Mouse (Mus musculus): ENCODE results near the gene Myzap.

Gene Myzap

DNA sequence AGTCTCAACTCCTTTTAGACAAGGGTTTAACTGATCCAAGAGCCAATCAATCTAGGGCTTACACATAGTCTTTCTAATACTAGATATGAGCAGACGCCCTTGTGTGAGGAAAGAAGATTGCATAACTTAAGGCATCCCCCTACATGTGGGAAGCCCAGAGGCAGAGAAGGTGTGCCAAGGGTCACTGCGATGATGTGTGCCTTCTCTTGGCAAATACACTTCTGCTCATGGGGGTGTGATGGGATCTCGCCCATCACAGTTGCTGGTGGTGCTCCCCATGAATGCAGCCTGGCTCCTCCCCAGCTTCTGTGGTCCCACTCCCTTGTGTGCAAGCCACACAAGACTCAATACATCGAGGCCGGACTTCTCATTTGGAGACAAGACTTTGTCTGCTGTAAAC is 47.3 kb downstream of the Myzap start:
- in situ Hi-C loops (cut with MboI, MseI) = loop anchor here (10.0 kb wide), 1 partner anchor 520 kb away; no protein-coding TSS in a partner anchor

DNA sequence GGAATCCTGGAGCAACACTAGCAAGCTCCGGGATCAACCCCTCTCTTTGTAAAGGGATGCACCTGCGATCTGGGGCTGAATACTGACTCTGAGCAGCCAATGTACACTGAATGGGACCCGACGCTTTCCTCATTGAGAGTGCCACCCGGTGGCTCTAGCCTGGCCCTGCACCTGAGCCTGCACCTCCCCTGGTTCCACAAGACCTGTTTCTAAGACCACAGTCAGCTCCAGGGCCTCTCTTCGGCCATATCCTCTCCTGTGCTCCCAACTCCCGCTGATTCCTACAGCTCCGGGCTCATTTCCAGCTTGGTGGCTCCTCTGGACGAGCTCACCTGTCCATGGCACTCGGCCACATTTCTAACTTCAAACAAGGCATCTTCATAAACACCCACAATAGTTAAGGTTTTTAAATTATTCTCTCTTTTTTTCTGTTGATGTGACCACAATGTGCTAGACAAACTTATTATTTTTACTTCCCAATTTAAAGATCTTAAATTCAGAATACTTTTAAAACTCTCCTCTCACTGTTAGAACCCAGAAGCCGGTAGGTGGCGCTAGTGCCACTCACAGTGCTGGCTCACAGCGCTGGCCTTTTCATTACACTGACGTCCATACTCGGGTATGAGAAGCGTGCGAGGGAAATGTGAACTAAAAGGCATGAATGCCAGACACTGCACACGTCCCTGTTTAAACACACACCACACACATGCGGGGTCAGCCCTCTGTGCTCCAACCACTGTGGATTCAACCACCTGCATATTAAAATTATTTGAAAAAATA is 48.5 kb downstream of the Myzap start:
- in situ Hi-C loops (cut with MboI, MseI) = loop anchor here (10.0 kb wide), 1 partner anchor 521 kb away; no protein-coding TSS in a partner anchor

DNA sequence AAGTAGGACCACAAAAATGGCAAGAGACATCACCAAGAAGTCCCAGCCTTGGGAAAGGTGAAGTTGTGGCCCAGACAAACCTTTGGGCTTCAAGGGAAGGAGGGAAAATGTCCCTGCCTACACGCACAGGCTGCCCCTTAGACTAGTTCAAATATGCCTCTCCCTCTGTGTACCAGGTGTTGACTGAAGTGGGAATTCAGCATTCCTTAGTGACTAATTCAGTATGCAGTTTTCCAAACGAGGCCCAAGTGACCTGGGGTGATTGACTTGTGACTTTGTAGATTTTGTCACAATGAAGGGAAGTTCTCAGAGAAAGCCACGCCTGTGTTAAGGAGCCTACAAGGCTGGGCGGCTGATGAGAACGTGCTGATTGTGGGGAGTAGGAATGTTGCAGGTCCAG is 49.9 kb downstream of the Myzap start:
- in situ Hi-C loops (cut with MboI, MseI) = loop anchor here (10.0 kb wide), 1 partner anchor 523 kb away; no protein-coding TSS in a partner anchor

DNA sequence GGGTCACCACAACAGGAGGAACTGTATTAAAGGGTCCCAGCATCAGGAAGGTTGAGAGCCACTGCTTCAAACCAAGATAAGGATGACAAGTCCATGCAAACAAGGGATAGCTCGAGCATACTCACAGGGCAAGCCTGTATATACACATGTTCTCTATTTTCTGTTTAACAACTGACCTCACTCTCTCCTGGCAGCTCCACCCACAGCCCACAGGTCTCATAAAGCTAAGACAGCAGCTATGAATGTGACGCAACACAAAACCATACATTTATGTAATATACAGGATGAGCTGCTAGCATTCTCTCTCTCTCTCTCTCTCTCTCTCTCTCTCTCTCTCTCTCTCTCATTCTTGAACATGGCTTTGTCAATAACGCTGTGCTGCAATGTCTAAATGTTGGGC is 51.4 kb downstream of the Myzap start:
- in situ Hi-C loops (cut with MboI, MseI) = loop anchor here (10.0 kb wide), 1 partner anchor 524 kb away; no protein-coding TSS in a partner anchor

DNA sequence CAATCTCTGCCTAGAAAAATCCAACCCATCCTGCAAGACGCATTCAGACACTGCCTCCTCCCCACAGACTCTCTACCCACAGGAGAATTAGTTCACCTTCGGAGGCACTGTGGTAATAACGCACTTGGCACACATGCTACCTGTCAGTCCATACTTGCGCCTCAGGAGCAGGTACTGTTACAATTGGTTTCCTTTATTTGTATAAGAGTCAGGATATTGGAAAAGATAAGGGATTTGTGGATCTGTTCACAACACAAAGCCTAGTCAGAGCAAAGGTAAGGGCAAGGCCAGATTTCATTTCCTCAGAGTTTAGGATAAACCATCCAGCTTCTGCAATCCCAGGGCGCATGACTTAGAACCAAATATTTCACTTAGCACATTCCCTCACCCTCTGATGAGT is 56.4 kb downstream of the Myzap start:
- in situ Hi-C loops (cut with MboI, MseI) = loop anchor here (5.0 kb wide), 1 partner anchor 82 kb away; no protein-coding TSS in a partner anchor

DNA sequence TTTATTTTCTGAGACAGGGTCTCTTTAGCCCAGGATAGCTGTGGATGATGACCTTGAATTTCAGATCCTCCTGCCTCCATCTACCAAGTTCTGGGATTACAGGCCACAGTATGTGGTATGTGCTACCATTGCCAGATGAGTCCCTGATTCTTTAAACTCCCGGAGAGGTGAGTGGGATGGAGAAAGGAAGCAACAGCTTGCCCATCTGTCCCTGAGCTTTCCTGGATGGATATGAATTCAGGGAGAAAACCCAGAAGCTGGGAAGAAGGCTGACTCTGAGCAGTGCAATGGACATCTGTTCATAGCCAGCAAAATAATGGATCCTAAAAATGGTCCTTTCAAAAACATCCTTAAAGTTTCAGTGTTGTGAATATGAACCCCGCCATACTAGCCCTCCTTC is 57.1 kb downstream of the Myzap start:
- in situ Hi-C loops (cut with MboI, MseI) = loop anchor here (5.0 kb wide), 1 partner anchor 82 kb away; no protein-coding TSS in a partner anchor

DNA sequence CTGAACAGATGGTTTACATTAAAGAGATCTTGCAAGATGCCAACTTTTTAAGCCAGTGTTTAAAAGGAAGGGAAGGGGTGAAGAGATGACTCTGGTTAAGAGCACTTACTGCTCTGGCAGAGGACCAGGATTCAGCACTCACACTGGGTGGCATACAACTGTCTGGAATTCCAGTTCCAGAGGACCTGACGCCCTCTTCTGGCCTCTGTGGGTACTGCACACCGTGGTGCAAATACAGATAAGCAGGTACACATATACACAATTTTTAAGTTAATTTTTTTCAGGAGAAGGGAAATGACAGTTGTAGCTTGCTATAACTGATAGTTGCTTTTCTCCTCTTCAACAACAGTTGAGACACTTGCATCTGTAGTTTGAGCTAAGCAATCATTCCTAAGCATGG is 62.2 kb downstream of the Myzap start:
- in situ Hi-C loops (cut with MboI, MseI) = no loop called here

DNA sequence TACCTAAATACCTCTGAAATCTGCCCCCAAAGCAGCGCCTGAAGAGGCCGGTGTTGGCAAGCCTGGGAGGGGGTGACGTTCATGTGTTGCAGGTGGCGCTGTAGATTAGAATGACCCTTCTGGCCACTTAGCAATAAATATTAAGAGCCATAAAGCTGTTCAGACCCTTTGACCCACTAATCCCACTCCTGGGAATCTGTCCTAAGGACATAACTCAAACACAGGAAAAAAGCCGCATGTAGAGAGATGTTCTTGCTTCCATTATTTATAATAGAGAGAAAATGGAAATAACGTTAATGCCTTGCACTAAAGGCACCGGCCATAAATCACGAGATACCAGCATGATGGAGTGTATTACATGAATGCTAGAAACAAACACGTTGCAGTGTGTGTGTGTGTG is 64.7 kb downstream of the Myzap start:
- in situ Hi-C loops (cut with MboI, MseI) = no loop called here

DNA sequence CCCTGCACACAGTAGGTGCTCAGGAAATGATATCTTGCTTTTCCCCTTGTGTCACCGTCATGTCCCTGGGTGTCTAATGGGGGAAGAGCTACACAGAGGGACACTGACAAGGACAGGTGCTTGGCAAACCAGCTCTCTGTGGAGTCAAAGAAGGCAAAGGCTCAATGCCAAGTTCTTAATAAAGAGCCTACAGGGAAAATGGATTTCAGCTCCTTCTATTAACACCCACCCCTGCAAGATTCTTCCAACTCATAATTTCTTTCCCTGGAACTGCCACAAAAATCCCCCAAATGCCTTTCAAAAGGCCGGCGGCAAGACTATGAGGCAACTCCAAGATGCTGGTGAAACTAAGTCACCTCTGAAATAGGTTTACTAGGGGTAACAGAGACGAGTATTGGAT is 68.3 kb downstream of the Myzap start:
- in situ Hi-C loops (cut with MboI, MseI) = no loop called here

DNA sequence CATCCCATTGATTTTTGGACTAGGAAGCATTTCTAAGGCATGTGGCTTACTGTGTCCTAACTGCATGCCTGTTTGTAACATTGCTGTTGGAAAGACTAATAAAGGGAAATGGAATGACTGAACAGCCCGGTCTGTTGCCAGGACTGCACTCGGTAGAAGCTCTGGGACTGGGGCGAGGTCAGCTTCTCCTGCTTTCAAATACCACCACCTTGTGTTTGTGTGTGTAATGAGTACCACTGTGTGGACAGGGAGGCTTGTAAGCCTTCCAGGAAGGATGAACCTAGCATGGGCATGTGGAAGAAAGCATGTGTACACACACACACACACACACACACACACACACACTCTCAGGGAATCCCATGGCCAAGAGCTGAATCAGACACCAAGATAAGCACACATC is 72.3 kb downstream of the Myzap start:
- in situ Hi-C loops (cut with MboI, MseI) = no loop called here

DNA sequence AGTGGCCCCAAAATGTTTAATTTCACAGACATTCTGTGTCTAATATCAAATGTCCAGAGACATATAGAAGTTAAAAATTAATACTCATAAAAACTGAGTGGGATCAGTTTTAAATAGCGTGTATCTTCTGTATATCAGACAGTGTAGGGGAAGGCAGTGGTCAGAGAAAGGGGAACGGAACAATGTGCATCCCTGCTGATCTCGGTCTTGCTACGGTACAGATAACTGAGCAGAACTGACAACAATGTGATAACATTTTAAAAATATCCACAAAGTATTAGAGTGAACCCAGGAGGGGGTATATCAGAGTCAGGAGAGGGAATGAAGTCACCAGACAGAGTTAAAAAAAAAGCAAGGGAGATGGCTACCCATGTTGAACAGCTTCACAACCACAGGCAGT is 74.7 kb downstream of the Myzap start:
- in situ Hi-C loops (cut with MboI, MseI) = no loop called here

DNA sequence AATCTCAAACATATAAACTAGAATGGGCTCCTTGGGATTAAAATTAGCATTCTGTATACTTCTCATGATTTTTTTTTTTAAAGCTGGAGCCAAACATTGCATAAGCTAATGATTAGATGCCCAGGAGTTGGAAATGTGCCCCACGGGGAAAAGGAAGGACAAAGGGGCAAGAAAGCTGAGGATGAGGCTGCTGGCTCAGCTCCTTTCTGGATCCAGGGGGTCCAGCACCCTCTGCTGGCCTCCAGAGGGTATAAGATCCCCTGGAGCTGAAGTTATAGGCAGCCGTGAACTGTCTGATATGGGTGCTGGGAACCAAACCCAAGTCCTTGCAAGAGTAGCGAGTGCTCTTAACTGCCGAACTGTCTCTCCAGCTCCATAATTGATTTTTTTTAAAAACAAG is 76.3 kb downstream of the Myzap start:
- in situ Hi-C loops (cut with MboI, MseI) = no loop called here

DNA sequence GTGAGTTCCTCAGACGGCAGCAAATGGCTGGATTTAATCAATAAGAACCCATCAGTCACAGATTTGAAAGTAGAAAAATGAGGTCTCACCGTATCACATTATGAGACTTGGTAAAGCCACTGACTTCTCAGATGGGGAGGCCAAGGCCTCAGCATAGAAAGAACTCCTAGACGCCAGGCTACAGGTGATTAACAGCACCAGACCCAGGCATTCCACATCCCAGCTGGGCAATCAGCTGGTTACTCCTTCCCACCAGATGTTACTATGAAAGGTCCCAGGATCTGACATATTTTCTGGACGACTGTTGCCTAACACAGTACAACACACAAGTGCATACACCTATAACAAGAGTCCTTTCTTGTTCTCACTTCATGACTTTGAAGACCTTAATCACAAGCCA is 78.6 kb downstream of the Myzap start:
- in situ Hi-C loops (cut with MboI, MseI) = no loop called here

DNA sequence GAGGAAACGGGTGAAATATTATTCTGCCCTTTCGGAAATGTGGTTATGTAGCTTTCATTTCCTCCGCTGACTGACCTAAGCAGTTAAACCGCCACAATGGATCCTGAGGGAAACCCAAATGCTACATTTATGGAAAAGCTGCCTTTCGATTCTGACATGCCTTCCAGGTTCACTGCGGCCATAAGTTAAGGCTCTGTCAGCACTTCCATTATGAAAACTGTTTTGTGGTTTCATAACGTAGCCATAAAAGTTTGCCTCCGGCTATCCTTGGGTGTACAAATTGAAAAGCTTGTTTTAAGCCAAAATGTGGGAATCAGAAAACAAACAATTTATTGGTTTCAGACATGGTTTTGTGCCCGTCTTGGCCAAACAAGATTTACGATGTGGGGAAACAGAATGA is 79.3 kb downstream of the Myzap start:
- in situ Hi-C loops (cut with MboI, MseI) = no loop called here

DNA sequence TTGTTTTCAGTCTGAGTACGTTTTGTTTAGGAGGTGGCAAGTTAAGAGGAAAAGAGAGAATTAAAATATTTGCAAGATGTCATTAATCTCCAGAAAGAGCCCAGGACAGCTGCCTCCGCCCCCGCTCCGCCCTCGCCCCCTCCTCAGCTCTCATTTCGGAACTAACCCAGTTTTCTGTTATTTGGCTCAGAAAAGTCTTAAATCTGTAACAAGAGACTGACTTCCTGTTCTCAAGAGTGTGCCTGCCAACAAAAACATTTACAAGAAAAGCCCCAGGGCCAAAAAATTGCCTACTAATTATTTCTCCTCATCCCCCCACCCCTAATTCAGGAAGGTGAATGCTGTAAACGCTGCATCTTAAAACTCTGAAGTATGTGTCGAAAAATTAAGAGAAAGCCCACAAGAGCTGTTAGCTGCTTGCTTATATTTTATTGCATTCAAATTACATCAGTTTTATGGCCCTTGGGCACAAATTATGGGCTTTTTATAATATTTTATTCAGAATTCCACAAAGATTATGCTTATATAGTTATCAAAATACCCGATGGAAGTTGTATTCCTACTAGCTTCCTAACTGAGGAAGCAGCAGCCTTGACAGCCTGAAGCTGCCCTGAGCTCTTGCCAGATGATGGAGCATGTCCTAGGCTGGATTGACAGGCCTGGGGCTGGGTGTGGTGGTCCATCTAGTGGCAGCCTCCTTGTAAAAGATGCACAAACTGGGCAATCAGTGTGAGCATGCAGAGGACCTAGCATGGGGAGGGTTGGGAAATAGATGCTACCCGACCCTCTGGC is 93.6 kb downstream of the Myzap start:
- in situ Hi-C loops (cut with MboI, MseI) = no loop called here

DNA sequence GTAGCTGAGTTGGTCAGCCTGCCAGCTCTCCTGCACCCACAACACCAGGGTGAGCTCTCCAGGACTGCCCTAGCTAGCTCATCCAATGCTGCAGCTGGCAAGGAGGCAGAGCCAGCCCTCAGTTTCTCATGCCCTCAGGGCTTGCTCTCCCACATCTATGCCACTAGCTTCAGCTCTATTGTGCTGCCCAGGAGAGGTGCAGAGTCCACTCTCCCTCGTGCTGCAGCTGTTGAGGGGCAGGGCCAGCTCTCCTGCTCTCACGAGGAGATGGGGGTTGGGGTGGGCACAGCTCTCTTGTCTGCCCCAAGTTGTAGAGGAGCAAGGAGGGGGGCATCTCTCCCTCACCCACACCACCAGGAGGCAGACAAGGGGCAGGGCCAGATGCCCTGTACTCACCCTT is 95.5 kb downstream of the Myzap start:
- in situ Hi-C loops (cut with MboI, MseI) = no loop called here

DNA sequence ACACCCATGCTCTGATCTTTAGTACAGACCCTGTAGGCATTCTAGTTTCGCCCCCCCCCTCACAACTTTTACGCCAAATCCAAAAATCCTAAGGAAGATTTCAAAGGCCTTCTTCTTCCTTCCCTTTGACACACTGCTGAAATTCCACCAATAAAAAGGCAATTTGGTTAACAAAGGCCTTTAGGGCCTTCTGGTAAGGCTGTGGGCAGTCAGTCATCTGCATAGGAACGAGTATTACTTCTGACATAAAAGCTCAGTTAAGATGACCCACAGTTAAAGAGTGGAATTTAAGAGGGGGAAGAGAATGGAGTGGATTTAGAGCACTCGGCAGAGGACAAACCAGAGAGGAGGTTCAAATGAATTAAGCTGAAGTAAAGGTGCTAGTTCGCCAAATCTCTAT is 98.4 kb downstream of the Myzap start:
- in situ Hi-C loops (cut with MboI, MseI) = no loop called here

DNA sequence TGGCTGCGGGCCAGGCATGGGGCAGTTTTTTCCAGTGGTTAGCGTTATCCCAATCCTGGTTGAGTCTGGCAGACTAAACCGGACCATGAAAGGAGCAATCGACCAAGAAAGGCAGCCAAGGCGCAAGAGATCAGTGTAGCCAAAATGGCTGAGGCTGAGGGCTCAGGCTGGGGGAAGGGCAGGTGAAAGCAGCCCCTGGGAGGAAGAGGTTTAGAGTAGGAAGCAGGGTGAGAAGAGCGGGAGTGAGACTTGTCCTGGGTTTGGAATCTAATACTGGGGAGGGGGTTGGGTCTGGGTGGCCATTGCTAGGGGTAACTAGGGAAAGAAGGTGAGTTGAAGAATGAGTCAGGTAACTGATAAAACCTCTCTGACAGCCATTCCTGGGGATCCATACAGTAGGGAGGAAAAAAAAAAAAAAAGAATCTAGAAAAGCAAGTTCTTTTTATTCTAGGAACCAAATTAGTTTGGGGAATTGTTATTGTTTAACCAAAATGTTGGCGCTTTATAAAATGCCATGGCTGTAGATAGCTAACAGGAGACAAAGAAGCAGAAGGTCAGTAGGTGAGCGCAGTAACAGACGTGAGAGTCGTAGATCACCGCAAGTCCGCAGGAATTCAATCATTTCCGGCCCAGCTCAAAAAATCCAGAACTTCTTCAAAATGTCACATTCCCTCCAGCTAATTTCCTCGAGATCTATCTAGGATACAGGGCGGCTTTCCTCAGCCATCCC is 99.7 kb downstream of the Myzap start:
- in situ Hi-C loops (cut with MboI, MseI) = no loop called here

DNA sequence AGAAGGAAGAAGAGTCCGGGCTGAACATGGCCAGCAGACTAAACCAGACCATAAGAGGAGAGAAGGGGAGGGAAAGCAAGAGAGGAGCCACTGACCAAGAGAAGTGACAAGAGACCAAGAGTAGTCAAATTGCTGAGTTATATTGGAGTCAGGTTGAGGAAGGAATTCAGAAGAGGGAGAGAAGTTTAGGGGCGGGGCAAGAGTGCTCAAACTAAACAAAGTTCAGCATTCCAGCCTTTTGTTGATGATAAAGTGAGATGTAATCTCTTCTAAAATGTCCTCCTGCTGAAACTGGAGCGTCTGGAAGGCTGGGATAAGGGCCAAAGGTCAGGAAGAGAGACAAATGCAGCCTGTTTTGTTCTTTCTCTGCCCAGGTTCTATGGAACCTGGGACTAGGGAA is 102.1 kb downstream of the Myzap start:
- in situ Hi-C loops (cut with MboI, MseI) = no loop called here

DNA sequence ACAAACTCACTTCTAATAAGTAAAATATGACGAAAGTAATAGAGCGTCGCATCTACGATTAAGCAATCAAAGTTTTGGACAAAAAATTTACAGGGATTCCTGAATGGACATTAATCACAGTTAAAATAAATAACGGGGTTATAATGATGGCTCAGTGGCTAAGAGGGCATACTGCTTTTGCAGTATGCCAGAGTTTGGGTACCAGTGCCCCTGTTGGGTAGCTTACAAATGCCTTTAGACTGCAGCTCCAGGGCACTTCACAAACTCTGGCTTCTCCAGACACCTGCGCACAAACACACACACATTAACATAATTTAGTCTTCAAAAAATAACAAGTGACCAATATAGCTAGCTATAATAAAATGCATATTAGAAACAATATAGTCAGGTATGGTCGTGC is 106.0 kb downstream of the Myzap start:
- in situ Hi-C loops (cut with MboI, MseI) = loop anchor here (10.0 kb wide), 2 partner anchors 629 to 1061 kb away; partner anchors contain the start of genes Ccnb2 and Tcf12

DNA sequence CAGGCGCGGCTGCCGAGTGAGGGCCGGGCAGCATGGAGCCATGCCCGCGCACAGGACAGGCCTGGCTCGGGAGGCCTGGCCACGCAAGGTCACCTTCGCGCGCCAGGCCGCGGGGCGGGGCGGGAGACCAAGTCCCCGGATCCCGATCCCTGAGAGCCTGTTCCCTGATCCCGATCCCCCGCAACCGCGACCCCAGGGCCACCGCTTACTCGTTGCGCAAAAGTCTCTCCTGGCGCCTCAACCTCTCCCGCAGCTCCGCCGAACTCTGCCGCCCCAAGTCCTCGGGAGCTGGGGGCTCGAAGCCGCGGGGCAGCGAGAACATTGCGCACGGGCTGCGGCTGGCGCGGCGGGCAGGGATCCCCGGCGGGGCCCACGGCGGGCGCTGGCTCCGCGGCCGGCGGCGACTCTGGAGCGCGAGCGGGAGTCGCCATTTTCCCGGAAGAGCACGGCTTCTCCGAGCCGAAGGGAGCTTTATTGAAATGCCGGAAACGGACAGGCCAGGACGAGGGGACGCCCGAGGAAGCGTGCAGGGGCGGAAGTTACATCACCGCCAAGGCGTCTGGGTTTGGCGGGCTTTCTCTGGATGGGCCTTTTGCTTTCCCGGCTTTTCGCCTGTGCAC is 106.6 kb downstream of the Myzap start, which contains the start of gene Polr2m:
Gene Polr2m, minus strand, starts transcription at position 461 of the 620 bp plus-strand sequence.
- in situ Hi-C loops (cut with MboI, MseI) = loop anchor here (10.0 kb wide), 2 partner anchors 629 to 1061 kb away; partner anchors contain the start of genes Ccnb2 and Tcf12
